Mouse (Mus musculus) bone marrow, adult 2 months (tissue): ENCODE data around the gene Ank2.

Experiments used
- CTCF ChIP-seq: fragments of 200-500 bp; IDR thresholded peaks from 2 replicates; pipeline ENCODE4 v1.5.1; 2011; ENCODE audit warnings: low read length, control low read depth; ENCODE audit not compliant: control insufficient read depth, insufficient read depth
- POLR2A ChIP-seq: fragments of 200-500 bp; IDR thresholded peaks from 2 replicates; pipeline ENCODE4 v1.6.1; 2011; ENCODE audit warnings: low read depth, mild to moderate bottlenecking, control low read depth, low read length, borderline replicate concordance; ENCODE audit not compliant: control insufficient read depth

- TF ChIP-seq POLR2A: no peak
- no peak for TF ChIP-seq CTCF
These were observed 103.9 kb downstream of the Ank2 start for GRCm38 (mm10) chr3:127395202-127395601.
